Mouse (Mus musculus) layer of hippocampus, adult 9-10 months (tissue): ENCODE measurements around the gene Wdr26.

Source experiments
- DNase-seq: peaks from one replicate; pipeline ENCODE4 v3.0.0; 2022; ENCODE audit warnings: low spot score

The Wdr26 gene

DNA sequence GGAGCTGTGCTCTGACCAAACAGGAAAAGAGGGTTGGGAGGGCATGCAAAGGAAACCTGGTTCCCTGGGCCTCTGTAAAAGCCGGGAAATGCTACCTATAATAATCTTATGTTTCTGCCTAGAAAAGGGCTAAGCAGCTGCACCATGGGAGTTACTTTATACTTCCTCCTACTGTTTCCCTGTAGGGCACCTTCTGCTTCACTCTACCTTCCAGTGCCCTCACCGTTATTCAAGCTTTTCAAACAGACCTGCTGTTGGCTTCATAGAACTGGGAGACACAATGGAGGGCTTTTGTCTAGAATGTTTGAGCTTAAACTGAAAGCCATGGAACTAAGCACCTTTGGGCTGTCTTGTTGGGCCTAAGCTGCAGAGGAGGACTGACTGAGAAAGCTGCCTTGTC is 44.0 kb downstream of the Wdr26 start:
- DNase-seq = no peak

DNA sequence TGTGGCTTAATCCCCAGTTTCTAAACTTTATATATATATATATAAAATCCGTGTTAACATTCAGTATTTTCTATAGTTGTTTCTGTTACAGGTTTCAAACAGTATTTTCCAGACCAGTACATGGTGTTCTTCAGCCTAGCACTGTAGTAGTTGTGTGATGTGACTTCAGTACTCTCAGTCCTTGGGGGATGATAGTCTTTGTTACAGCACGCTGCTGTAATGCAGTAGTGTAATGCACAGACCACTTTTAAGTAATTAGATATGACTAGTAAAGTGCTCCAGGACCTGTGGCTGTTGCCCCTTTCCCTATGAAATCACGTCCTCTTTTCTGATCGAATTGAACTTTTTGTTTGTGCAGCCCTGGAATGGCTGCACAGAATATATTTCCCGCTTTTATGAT is 60.3 kb downstream of the Wdr26 start:
- DNase-seq = no peak

DNA sequence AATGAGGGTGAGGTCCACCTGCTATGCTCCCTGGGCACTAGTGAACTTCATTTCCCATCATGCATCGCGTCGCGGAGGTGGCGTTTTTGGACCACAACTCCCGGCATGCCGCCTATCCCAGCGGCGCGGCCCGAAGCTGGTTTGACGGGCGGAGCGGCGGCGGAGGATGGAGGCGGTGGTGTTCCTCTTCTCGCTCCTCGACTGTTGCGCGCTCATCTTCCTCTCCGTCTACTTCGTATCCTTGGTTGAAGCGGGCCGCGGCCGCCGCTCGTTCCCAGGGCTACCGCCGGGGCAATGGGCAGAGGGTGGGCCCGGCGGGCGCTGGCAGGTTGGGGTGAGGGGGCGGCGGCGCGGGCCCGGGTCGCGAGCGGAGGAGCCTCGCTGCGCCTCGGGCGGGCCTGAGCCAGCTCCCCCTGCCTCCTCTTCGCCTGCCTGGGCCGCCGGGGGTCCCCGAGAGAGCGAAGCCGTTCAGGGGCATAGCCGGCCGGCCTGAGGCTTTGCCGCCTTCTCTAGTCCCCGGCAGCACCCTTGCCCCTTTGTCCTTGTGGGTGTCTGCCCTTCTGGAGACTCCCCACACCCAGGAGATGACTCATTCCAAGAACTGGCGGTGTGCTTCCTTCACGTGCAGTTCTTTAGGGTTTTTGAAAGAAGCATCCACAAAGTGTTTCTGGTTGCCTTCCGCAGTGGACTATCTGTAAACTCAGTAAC is 60.8 kb downstream of the Wdr26 start:
- DNase-seq = peak; percentile 74

DNA sequence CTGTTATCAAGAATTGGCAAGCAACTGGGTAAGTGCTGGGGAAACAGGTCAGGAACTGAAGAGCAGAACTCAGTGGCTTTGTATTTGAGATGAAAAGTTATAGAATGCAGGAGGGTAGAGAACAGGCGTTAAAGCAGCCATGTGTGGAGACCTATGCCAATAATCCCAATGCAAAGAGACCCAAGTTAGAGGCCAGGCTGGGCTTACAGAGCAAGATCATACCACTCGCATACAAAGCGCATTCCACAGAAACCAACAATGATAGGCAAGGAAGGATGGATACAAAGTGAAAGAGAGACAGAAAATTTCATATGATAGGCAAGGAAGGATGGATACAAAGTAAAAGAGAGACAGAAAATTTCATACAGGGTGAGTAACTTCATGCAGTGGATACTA is 61.4 kb downstream of the Wdr26 start:
- DNase-seq = no peak

DNA sequence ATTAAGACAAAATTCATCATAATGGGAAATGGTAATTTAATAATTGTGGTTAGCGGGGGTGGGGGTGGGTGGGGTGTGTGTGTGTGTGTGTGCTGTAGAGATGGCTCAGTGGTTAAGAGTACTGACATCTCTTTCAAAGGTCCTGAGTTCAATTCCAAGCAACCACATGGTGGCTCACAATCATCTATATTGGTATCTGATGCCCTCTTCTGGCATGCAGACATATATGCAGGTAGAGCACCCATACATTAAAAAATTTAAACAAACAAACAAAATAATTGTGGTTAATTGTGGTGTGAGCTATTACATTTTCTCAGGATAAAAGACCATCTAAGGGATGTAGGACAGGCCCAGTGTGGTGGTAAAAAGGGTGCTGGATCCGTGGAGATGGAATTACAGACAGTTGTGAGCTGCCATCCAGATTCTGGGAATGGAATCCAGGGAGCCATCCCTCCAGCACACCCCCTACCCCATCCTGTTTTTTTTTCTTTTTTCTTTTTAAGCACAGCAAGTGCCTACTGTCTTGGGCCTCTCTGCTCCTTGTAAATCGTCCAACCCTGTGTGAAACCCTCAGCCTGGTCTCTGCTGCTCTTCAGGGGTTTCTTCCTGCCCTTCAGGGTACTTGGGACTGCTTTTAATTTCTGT is 62.3 kb downstream of the Wdr26 start:
- DNase-seq = no peak

DNA sequence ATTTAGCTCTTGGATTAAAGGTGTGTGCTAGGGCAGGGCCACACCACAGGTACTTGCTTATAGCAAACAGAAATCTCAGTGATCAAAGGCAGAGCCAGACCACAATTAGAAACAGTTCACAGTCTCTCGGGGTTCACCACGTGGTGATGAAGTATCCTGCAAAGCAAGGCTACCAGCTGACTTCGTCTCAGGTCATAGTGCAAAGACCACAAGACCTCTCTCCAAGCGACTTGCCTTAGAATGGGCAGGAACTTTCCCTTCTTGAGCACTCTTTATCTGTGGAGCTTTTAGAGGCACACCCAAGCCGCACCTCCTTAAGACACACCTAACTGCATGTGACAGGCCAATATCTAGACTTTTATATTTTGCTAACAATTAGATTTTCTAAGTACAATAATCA is 63.3 kb downstream of the Wdr26 start:
- no peak for DNase-seq

DNA sequence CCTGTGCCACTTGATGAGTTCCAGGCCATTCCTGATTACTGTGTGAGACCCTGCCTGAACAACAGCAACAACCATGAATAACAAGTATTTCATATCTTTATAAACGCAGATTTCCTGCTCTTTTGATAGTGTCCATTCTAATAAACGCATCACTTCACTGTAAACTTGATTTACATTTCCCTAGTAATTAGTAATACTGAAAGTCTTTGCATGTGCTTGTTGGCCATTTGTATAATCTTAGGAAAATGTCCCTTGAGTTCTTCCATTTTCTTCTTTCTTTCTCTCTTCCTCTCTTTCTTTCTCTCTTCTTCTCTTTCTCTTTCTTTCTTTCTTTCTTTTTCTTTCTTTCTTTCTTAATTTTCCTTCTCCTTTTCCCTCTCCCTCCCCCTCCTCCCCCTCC is 65.6 kb downstream of the Wdr26 start:
- no peak for DNase-seq

DNA sequence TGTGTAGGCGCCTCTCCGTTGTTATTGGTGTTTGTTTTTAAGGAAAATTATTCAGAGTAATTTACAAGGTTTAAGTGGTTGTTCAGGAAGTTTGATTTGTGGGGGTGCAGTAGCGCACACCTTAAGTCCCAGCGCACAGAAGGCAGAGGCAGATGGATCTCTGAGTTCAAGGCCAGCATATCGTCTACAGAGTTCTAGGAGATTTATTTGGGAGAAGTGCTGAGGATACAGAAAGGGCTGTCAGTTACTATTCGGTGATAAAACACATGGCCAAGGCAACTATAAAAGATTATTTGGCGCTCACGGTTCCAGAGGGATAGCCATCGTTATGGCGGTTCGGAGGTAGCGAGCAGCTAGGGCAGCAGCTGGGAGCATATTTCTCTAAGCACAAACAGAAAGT is 66.8 kb downstream of the Wdr26 start:
- DNase-seq = no peak

DNA sequence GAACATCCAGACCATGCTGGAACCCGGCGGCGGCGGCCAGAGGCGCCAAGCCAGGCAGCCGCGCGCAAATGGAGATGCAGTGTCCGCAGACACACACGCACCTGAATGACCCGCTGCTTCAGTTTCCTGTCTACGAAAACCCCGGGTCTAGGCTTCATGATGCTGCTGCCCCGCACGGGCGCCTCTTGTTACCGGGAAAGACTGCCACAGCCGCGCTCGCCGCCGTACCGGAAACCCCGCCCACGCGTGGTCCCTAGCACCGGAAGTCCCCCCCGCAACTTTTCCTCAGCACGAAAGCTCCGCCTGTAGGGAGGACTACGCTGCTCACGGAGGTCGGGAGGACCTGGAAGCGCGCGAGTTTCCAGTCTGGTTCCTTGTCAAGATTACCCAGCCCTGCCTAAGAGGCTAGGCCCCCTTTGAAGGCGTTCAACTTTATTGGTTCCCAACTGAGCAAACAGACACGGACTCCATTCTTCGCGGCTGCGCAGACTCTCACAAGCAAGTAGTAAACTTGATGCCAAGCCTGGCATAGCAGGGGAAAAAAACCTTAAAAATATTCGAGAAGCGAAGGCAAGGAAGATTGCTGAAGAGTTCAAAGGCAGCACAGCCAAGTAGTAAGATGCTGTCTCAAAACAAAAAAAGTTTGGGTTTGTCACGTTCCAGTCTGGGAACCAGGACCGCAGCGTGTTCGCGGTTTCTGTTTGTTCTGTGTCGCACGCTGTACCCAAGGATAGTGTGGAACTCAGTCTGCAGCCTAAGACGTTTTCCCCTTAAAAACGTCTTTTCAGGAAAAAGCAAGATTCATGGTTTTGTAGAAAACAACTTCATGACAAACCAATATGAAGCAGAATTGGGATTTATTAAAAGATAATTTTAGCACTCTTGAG is 67.6 kb downstream of the Wdr26 start, which contains the start of the genes Nvl and Cnih4:
Nvl (minus strand) TSS at position 255 of the 887 bp plus-strand sequence.
Cnih4 (plus strand) TSS at position 744 of the 887 bp plus-strand sequence.
- peak; percentile 79 for DNase-seq

DNA sequence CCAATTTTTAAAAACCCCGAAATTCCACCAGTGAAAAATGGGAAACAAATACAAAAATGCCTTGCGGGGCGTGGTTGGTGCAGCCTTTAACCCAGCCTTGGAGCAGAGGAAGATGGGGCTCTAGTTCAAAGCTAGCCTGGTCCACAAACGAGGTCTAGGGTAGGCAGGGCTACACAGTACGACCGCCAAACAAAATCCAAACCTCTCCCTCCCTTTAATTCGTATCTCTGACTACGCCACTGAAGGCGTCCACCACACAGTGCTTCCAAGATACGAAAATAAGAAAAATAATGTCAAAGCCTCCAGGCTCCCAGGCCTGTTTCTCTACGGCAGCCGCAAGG is 68.2 kb downstream of the Wdr26 start:
- DNase-seq = no peak

DNA sequence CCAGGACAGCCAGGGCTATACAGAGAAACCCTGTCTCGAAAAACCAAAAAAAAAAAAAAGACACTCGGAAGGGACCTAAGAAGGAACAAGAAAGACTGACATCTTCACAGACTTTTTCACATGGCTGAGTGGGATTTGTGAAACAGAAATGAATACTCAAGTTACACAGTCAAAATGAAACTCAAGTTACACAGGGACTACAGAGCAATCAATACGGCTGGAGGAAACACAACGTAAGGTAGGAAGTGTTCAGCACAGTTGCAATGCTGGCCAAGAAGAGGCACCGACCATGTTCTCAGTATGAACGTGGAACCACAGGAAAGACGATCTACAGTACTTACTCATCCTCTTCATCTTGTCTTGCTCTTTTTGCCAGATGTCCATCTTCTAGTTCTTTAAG is 73.1 kb downstream of the Wdr26 start:
- no peak for DNase-seq

DNA sequence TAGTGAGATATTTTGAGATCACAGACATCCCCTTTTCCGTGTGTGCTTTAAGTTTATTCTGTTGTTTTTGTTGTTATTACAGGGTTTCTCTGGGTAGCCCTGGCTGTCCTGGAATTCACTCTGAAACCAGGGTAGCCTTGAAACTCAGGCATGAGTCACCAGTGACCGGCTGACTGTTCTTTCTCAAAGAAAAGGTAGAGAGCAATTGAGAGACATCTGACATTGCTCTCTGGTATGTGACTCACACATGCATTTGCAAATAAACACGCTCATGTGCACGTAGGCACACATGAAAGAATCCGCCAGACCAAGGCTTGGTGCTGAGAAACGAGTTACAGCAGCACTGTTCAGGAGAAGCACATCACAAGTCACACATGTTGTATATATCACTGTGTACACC is 79.9 kb downstream of the Wdr26 start:
- no peak for DNase-seq

DNA sequence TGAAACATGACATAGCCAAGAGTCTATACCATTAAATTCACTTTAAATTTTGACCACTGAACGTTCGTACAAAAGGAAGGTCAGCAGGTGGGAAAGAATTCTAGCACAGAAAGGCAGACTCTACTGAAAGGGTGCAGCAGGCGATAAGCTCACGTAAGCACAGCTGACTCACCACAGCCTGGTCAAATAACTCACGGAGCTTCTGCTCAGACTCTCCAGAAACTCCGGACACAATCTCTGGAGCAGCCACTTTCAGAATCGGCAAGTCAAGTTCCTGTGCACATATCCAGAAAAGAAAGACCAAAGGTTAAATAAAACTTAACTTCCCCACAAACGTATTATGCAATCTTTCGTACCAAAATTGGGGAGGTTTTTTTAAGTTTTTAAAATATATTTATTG is 85.0 kb downstream of the Wdr26 start:
- no peak for DNase-seq

DNA sequence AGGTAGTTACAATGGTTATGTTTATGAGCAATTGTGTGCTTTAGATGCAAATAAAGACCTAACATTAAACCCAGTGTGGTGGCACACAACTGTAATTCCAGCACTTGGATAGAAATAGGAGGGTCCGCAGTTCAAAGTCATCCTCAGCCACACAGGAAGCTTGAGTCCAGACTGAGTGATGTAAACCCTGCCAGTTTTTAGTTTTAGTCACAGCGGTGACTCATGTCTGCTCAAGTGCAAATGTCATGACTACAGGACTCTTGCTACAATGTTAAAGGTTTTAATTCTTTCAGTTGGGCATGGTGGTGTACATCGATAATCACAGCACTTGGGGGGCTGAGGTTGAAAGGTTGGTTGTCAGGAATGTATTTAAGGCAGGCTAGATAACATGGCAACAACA is 85.9 kb downstream of the Wdr26 start:
- no peak for DNase-seq

DNA sequence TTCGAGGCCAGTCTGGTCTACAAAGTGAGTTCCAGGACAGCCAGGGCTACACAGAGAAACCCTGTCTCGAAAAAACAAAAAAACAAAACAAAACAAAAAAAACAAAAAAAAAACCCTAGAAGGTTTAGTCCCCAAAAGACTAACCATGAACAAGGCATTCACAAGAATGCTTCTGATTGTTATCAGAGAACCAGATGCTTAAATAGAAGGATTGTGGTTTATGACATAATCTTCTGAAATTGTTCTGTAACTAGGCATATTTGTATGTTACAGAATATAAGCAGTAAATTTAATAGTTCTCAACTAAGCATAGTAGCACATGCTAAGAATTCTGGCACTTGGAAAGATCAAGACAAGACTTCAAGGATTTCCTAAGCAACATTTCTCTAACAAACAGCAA is 87.7 kb downstream of the Wdr26 start:
- DNase-seq = no peak
